Mouse (Mus musculus) liver, embryonic 14.5 days (tissue): ENCODE measurements around the gene Fam198a.

Experiments used
- CTCF ChIP-seq: IDR thresholded peaks from 2 replicates; pipeline ENCODE4 v1.5.1; 2016; ENCODE audit warnings: antibody characterized with exemption, low read depth, control low read depth
- EP300 ChIP-seq: IDR thresholded peaks from 2 replicates; pipeline ENCODE4 v1.6.1; 2016; ENCODE audit warnings: antibody characterized with exemption, low read depth

GRCm38 (mm10) chr9:122024419-122024818 lies 73.6 kb downstream of the Fam198a start:
- TF ChIP-seq CTCF (no peak), EP300 (no peak)
